ENCODE assay signal across 12 mouse cellular contexts in the genomic region with DNA sequence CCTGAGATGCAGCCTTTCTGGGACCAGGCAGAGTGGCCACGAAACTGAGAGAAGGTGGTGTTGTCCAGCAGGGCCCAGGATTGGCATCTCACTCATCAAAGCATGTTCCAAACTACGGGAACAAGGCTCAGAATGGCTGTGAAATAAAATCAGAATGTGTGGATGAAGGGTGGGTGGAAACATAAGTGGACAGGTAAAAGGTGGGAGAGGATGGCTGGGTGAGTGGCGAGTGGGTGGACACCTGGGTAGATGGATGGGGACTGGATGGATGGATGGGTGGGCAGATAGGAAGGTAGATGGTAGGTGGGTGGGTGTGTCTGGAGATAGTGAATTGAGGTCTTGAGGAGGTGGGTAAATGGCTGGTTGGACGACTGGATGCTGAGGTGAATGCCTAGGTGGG.
DNase-seq lines count a peak whose midpoint lies in the region; ATAC-seq lines count a peak whose summit lies in the region.
"Had no signal": no experiment of that assay in that cellular context is flagged by ENCODE, and none has a peak within 500 bp of the region (broad histone marks: within the 10 kb centered on the region; RNA-seq: fewer than 3 reads in every experiment).

No protein-coding gene starts in this region.

- no peaks in the 10 kb centered on the region for H3K36me3 ChIP-seq in heart, embryonic 10.5 days
- no peaks in the 10 kb centered on the region for H3K36me3 ChIP-seq in lung, embryonic 16.5 days (ENCODE audit: control insufficient read depth, insufficient read depth, low read length)
- no peaks in the 10 kb centered on the region for H3K36me3 ChIP-seq in forebrain, embryonic 13.5 days (ENCODE audit: poor library complexity, severe bottlenecking)
- H3K36me3 ChIP-seq in midbrain, embryonic 14.5 days (ENCODE audit: control insufficient read depth, insufficient read depth, low read length), result no peaks in the 10 kb centered on the region

- no peak overlapping the region for H3K4me2 ChIP-seq in lung, embryonic 16.5 days (ENCODE audit: low read depth, low read length)
- no peak overlapping the region for H3K4me2 ChIP-seq in forebrain, embryonic 13.5 days
- no peak overlapping the region for H3K4me2 ChIP-seq in midbrain, embryonic 14.5 days (ENCODE audit: low read length)

- WGBS in heart, embryonic 10.5 days, result 75% methylated on average over 4 of the region's 4 CpGs
- 83% methylated on average over 4 of the region's 4 CpGs for WGBS in lung, embryonic 16.5 days
- 84% methylated on average over 4 of the region's 4 CpGs for WGBS in forebrain, embryonic 13.5 days
- 83% methylated on average over 4 of the region's 4 CpGs for WGBS in midbrain, embryonic 14.5 days

- no peak for ATAC-seq in lung, embryonic 16.5 days (ENCODE audit: low read depth)
- ATAC-seq in forebrain, embryonic 13.5 days, result no peak
- ATAC-seq in midbrain, embryonic 14.5 days (ENCODE audit: low FRiP score, low TSS enrichment), result no peak
- no peak for ATAC-seq in erythroblast, adult 5-6 weeks (replicated peaks; ENCODE audit: low FRiP score, poor library complexity, severe bottlenecking)
- no peak for ATAC-seq in monocyte, adult 5-6 weeks (replicated peaks; ENCODE audit: insufficient number of reproducible peaks, low FRiP score, low TSS enrichment, poor library complexity, severe bottlenecking)

- H3K4me3 ChIP-seq in heart, embryonic 10.5 days, result no peak overlapping the region
- no peak overlapping the region for H3K4me3 ChIP-seq in lung, embryonic 16.5 days (ENCODE audit: low read length)
- no peak overlapping the region for H3K4me3 ChIP-seq in forebrain, embryonic 13.5 days
- no peak overlapping the region for H3K4me3 ChIP-seq in midbrain, embryonic 14.5 days (replicated peaks; ENCODE audit: low read depth, low read length)

- DNase-seq in heart, embryonic 10.5 days (ENCODE audit: low spot score), result no peak
- DNase-seq in heart, postnatal 4 days, result no peak
- no peak for DNase-seq in lung, postnatal 36 days
- DNase-seq in midbrain, embryonic 14.5 days, result no peak
- DNase-seq: B cell, adult 2 months; heart, adult 18-20 months; kidney, adult 9 months; liver, postnatal 0 days had no signal

- H3K4me1 ChIP-seq in heart, embryonic 10.5 days, result peaks cover 60% of the 10 kb centered on the region
- H3K4me1 ChIP-seq in lung, embryonic 16.5 days (replicated peaks; ENCODE audit: control insufficient read depth, insufficient read depth, low read length), result peaks cover 61% of the 10 kb centered on the region
- peaks cover 67% of the 10 kb centered on the region for H3K4me1 ChIP-seq in forebrain, embryonic 13.5 days
- peaks cover 44% of the 10 kb centered on the region for H3K4me1 ChIP-seq in midbrain, embryonic 14.5 days (ENCODE audit: control insufficient read depth, insufficient read depth, low read length)

- 0 out of 2 replicates have a peak overlapping the region, but pooled peaks have one; percentile 19 for H3K27ac ChIP-seq in heart, embryonic 10.5 days
- H3K27ac ChIP-seq in lung, embryonic 16.5 days (ENCODE audit: low read length), result peak overlapping the region; percentile 97; the same call in 1 of the 2 replicates
- peak overlapping the region; percentile 16 for H3K27ac ChIP-seq in forebrain, embryonic 13.5 days
- peak overlapping the region; percentile 90; the same call in 1 of the 2 replicates for H3K27ac ChIP-seq in midbrain, embryonic 14.5 days (replicated peaks; ENCODE audit: low read depth, low read length)

- no peaks in the 10 kb centered on the region for H3K27me3 ChIP-seq in heart, embryonic 10.5 days (ENCODE audit: insufficient read depth, poor library complexity, severe bottlenecking)
- no peaks in the 10 kb centered on the region for H3K27me3 ChIP-seq in lung, embryonic 16.5 days (ENCODE audit: control insufficient read depth, insufficient read depth, low read depth, low read length)
- H3K27me3 ChIP-seq in forebrain, embryonic 13.5 days, result no peaks in the 10 kb centered on the region
- H3K27me3 ChIP-seq in midbrain, embryonic 14.5 days (ENCODE audit: control insufficient read depth, insufficient read depth, low read length), result no peaks in the 10 kb centered on the region

- H3K9ac ChIP-seq in lung, embryonic 16.5 days (ENCODE audit: low read length), result no peak overlapping the region
- no peak overlapping the region for H3K9ac ChIP-seq in forebrain, embryonic 13.5 days
- no peak overlapping the region for H3K9ac ChIP-seq in midbrain, embryonic 14.5 days (replicated peaks; ENCODE audit: low read length)
- H3K9ac ChIP-seq: liver, postnatal 0 days had no signal

- no peaks in the 10 kb centered on the region for H3K9me3 ChIP-seq in heart, embryonic 10.5 days
- peaks cover 3% of the 10 kb centered on the region for H3K9me3 ChIP-seq in lung, embryonic 16.5 days (ENCODE audit: control insufficient read depth, low read length)
- no peaks in the 10 kb centered on the region for H3K9me3 ChIP-seq in forebrain, embryonic 13.5 days (replicated peaks)
- no peaks in the 10 kb centered on the region for H3K9me3 ChIP-seq in midbrain, embryonic 14.5 days (ENCODE audit: control insufficient read depth, low read length)

Comparison
In these comparisons a context has a peak if more than half of its experiments do, and no peak if none do; other contexts are left out.
1. H3K27ac ChIP-seq: peak in every context shown above with its lines; median percentile 97 in lung, embryonic 16.5 days; 90 in midbrain, embryonic 14.5 days; 19 in heart, embryonic 10.5 days; 16 in forebrain, embryonic 13.5 days.